Mouse (Mus musculus) spleen, adult 2 months (tissue): ENCODE measurements around the gene Ccdc152. TPM values are rescaled to one million over a fixed set of nuclear protein-coding genes. Genes with fewer than 3 reads are reported as not detected.

Experiments used
- DNase-seq, 2 experiments: peaks; one replicate each; pipeline versions ENCODE4 v3.0.0 to v3.0.0-alpha.2; 2012 to 2021; ENCODE audit warnings: low spot score in 2 of 2, low read depth in 1 of 2
- H3K27ac ChIP-seq: fragments of 200-500 bp; 2 replicates; pipeline ENCODE4 v1.5.1; 2012; ENCODE audit warnings: low read length, inconsistent platforms; ENCODE audit not compliant: insufficient read depth
- H3K27me3 ChIP-seq: fragments of 200-500 bp; 2 replicates; pipeline ENCODE4 v1.6.1; 2012; ENCODE audit warnings: mild to moderate bottlenecking, moderate library complexity, low read length, inconsistent platforms; ENCODE audit not compliant: control insufficient read depth, insufficient read depth
- H3K36me3 ChIP-seq: fragments of 200-500 bp; 2 replicates; pipeline ENCODE4 v1.6.1; 2012; ENCODE audit warnings: mild to moderate bottlenecking, low read length, inconsistent platforms; ENCODE audit not compliant: control insufficient read depth, insufficient read depth
- H3K4me1 ChIP-seq: fragments of 200-500 bp; 2 replicates; pipeline ENCODE4 v1.6.1; 2011; ENCODE audit warnings: inconsistent platforms; ENCODE audit not compliant: control insufficient read depth, insufficient read depth, insufficient read length
- H3K4me3 ChIP-seq: fragments of 200-500 bp; 2 replicates; pipeline ENCODE4 v1.5.1; 2011; ENCODE audit warnings: mild to moderate bottlenecking, inconsistent platforms; ENCODE audit not compliant: insufficient read depth, insufficient read length; ENCODE audit errors: extremely low read depth
- CTCF ChIP-seq: fragments of 200-500 bp; IDR thresholded peaks from 2 replicates; pipeline ENCODE4 v1.5.1; 2011; ENCODE audit warnings: mild to moderate bottlenecking, inconsistent platforms; ENCODE audit not compliant: insufficient read depth, insufficient read length, insufficient replicate concordance; ENCODE audit errors: extremely low read depth
- POLR2A ChIP-seq: fragments of 200-500 bp; IDR thresholded peaks from 2 replicates; pipeline ENCODE4 v1.6.1; 2011; ENCODE audit warnings: low read depth, low read length, inconsistent platforms
- WGBS: fragments of 180-500 bp; shearing (Covaris S2); methylation state at CpG from one replicate; pipeline ENCODE4 v1.1.7; 2018; 5-methylcytosine and 5-hydroxymethylcytosine counted together
- polyA plus RNA-seq: library from polyadenylated mRNA; depleted of rRNA; stranded (reverse); fragments of >200 nt; gene quantifications from 2 replicates; pipeline ENCODE4 v1.2.3, GENCODE M21; 2012

Gene Ccdc152
- polyA plus RNA-seq, 1 experiment = 0.30 TPM

DNA sequence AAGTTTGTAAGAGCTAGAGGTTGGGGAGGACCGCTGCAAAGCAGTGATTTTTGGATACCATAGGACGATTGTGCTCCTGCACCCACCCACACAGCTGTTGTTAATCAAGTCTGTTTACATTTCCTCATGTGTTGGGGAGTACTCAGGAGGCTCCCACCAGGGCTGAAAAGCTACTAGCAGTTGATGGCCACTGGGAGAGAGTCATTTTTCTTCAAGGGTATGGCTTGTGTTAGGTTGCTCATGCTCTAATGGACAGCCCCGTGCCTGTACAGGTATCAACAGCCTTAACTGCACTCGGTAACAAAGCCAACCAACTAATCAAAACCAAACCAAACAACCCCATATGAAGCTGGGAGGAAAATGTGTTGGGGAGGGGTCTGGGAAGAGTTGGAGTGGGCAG, 33.8 kb downstream of the Ccdc152 start:
- H3K4me1 ChIP-seq = peaks cover 10% of the 10 kb centered on the region
- no peak overlapping the region for H3K4me3 ChIP-seq
- TF ChIP-seq POLR2A (no peak), CTCF (no peak)
- H3K27me3 ChIP-seq = no peaks in the 10 kb centered on the region
- WGBS = 85% methylated on average over 4 of the region's 4 CpGs
- H3K27ac ChIP-seq = no peak overlapping the region
- no peaks in the 10 kb centered on the region for H3K36me3 ChIP-seq
- no peak for DNase-seq

DNA sequence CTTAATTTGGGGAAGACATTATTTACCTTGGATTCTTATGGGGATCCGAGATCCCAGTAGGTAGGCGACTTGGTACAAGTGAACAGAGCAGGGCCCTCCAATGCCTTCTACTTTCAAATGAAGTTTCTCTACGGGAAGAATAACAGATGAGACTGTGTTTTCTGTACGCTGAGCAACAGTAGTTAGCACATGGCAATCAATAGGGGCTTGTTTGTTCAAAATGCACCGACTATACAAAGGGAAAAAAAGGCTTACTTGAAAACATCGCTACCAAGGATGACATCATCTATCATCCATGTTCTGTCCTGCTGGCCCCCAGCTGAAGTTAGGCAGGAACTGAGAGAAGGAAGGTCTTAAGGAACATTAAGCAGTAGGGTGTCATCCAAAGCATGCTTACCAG, 35.1 kb downstream of the Ccdc152 start, which contains the start of gene Selenop:
TSS of gene Selenop (plus strand) at position 301 of the 400 bp plus-strand sequence.
- peaks cover 9% of the 10 kb centered on the region for H3K4me1 ChIP-seq
- H3K4me3 ChIP-seq = no peak within 1 kb of the TSS
- H3K27me3 ChIP-seq = no peaks in the 10 kb centered on the region
- WGBS = 85% methylated on average over 6 of the region's 6 CpGs
- TF ChIP-seq CTCF = no peak
- TF ChIP-seq POLR2A = no peak
- no peaks in the 10 kb centered on the region for H3K36me3 ChIP-seq
- DNase-seq = no peak
- no peak within 1 kb of the TSS for H3K27ac ChIP-seq

DNA sequence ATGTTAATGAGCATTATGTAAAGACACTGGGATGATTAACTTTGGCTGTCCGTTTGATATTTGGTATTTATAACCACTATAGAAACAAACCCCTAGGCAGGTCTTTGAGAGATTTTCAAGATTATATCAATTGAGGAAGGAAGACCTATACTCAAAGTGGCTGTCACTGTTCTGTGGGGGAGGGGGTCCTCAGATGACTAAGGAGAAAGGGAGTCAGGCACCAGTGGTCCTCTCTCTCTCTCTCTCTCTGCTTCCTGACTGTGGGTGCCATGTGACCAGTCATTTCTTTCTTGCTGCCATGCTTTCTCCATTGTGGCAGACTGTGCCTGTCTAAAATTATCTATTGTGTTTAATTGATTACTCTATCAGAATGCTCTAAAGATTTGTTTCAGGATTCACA, 38.5 kb downstream of the Ccdc152 start:
- no peaks in the 10 kb centered on the region for H3K36me3 ChIP-seq
- H3K27me3 ChIP-seq = no peaks in the 10 kb centered on the region
- H3K4me3 ChIP-seq = no peak overlapping the region
- 39% methylated on average over 1 of the region's 1 CpGs for WGBS
- DNase-seq = no peak
- H3K27ac ChIP-seq = no peak overlapping the region
- TF ChIP-seq CTCF = no peak
- no peak for TF ChIP-seq POLR2A
- peaks cover 4% of the 10 kb centered on the region; the same call in 1 of the 2 replicates for H3K4me1 ChIP-seq

DNA sequence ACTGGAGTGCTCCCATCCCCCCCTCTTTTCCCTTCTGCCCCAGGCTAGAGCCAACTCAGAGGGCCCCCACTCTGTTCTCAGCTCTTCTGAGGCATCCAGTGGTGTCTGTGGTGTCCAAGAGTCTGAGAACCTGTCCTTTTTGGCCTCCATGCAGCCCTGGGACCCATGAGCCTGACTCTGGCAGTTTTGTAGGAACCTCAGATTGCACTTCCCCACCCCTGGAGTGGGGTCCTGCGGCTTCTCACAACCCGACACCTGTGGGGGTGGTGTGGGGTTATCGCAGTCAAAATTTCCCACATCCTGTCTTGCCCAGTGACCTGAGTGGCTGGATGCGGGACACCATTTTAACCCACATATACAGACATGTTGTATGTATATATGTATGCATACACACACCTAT, 39.0 kb downstream of the Ccdc152 start:
- no peak for DNase-seq
- H3K4me3 ChIP-seq = no peak overlapping the region
- H3K27me3 ChIP-seq = no peaks in the 10 kb centered on the region
- 42% methylated on average over 4 of the region's 4 CpGs for WGBS
- H3K36me3 ChIP-seq = no peaks in the 10 kb centered on the region
- H3K27ac ChIP-seq = no peak overlapping the region
- no peaks in the 10 kb centered on the region for H3K4me1 ChIP-seq
- no peak for TF ChIP-seq POLR2A
- TF ChIP-seq CTCF = no peak

DNA sequence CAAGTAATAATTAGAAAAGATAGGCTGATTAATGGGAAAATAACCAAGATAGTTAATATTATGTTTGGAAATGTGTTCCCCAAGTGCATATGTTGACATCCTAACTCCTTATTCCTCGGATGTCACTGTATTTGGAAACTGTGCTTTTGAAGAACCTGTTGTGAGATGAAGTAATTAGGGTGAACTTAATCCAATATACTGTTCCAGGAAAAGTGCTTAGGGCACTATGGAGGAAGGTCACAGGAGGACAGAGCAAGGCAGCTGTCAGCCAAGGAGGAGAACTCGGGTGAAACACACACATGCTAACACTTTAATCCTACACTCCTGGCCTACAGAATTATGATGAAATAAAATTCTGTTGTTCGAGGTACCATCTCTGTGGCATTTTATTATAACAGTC, 40.4 kb downstream of the Ccdc152 start:
- TF ChIP-seq POLR2A (no peak), CTCF (no peak)
- no peak overlapping the region for H3K27ac ChIP-seq
- H3K27me3 ChIP-seq = no peaks in the 10 kb centered on the region
- no peak overlapping the region for H3K4me3 ChIP-seq
- DNase-seq = no peak
- 83% methylated on average over 3 of the region's 3 CpGs for WGBS
- H3K36me3 ChIP-seq = no peaks in the 10 kb centered on the region
- H3K4me1 ChIP-seq = no peaks in the 10 kb centered on the region

DNA sequence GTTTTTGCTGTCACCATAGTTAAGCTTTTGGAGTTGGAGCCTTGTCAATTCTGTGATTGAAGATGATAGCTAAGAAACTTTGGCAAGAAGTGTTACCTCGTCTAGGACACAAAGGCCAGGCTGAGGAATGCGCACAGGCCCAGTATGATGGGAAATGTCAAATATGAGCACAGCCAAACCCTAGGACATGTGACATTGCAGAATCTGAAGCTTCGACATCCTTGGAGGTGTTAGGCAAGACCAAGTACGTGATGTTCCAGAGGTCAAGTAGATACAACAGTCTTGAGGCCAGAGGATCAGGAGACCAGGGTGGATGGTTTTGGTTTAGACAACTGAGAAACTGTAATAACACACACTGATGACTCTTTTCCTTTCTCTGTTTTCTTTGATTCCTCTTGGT, 43.0 kb downstream of the Ccdc152 start:
- TF ChIP-seq CTCF (no peak), POLR2A (no peak)
- H3K27me3 ChIP-seq = no peaks in the 10 kb centered on the region
- no peaks in the 10 kb centered on the region for H3K4me1 ChIP-seq
- no peaks in the 10 kb centered on the region for H3K36me3 ChIP-seq
- no peak for DNase-seq
- H3K27ac ChIP-seq = no peak overlapping the region
- no peak overlapping the region for H3K4me3 ChIP-seq
- WGBS = 84% methylated on average over 4 of the region's 4 CpGs

DNA sequence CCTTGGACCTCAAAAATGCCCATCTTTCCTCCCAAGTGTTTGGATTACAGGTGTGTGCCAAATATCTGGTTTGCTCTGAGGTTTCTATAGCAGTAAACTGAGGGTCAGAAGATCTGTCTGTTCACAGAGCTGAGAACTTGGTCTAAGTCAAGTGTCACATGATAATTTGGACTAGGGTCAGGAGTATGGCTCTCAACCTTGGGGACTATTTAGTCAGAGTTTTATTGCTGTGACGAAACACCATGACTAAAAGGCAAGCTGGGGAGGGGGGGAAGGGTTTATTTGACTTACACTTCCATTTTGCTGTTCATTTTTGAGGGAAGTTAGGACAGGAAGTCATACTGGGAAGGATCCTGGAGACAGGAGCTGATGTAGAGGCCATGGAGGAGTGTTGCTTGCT, 44.3 kb downstream of the Ccdc152 start:
- WGBS = 90% methylated on average over 1 of the region's 1 CpGs
- H3K4me1 ChIP-seq = no peaks in the 10 kb centered on the region
- no peaks in the 10 kb centered on the region for H3K27me3 ChIP-seq
- no peak overlapping the region for H3K27ac ChIP-seq
- H3K4me3 ChIP-seq = no peak overlapping the region
- H3K36me3 ChIP-seq = no peaks in the 10 kb centered on the region
- TF ChIP-seq POLR2A (no peak), CTCF (no peak)
- no peak for DNase-seq
